Mouse (Mus musculus) hindbrain, embryonic 16.5 days (tissue): ENCODE measurements around the gene Adprm. TPM values are rescaled to one million over a fixed set of nuclear protein-coding genes. Genes with fewer than 3 reads are reported as not detected.
A peak's percentile ranks its signal among the peaks of the same experiment; 100 is the strongest.
"Not testable (repeated sequence)": the region's sequence is repeated elsewhere in the genome, so short reads cannot be mapped to it uniquely, and the experiment has no call there.

Experiments used
- ATAC-seq: fragments of 200-750 bp; cut with Nextera tagmentation; 2 replicates; pipeline ENCODE4 v1.8.0; 2017; ENCODE audit warnings: moderate TSS enrichment, moderate library complexity
- H3K27ac ChIP-seq: fragments of 300-500 bp; sonication (generic); 2 replicates; pipeline ENCODE4 v1.5.1; 2014; ENCODE audit warnings: low read depth, mild to moderate bottlenecking, control low read depth, low read length, moderate library complexity
- H3K27me3 ChIP-seq: fragments of 300-500 bp; sonication (generic); replicated peaks from 2 replicates; pipeline ENCODE4 v1.6.1; 2014; ENCODE audit warnings: low read length; ENCODE audit not compliant: control insufficient read depth, insufficient read depth
- H3K36me3 ChIP-seq: fragments of 300-500 bp; sonication (generic); 2 replicates; pipeline ENCODE4 v1.6.1; 2014; ENCODE audit warnings: mild to moderate bottlenecking, low read length, moderate library complexity, mixed read lengths; ENCODE audit not compliant: control insufficient read depth, insufficient read depth
- H3K4me1 ChIP-seq: fragments of 300-500 bp; sonication (generic); 2 replicates; pipeline ENCODE4 v1.6.1; 2014; ENCODE audit warnings: low read depth, low read length; ENCODE audit not compliant: control insufficient read depth, insufficient read depth
- H3K4me2 ChIP-seq: fragments of 300-500 bp; sonication (generic); 2 replicates; pipeline ENCODE4 v1.6.1; 2014; ENCODE audit warnings: mild to moderate bottlenecking, low read length, control low read depth, moderate library complexity
- H3K4me3 ChIP-seq: fragments of 300-500 bp; sonication (generic); 2 replicates; pipeline ENCODE4 v1.5.1; 2014; ENCODE audit warnings: mild to moderate bottlenecking, low read length, control low read depth, moderate library complexity
- H3K9ac ChIP-seq: fragments of 300-500 bp; sonication (generic); 2 replicates; pipeline ENCODE4 v1.6.1; 2014; ENCODE audit warnings: low read depth, mild to moderate bottlenecking, control low read depth, low read length, moderate library complexity
- H3K9me3 ChIP-seq: fragments of 300-500 bp; sonication (generic); 2 replicates; pipeline ENCODE4 v1.6.1; 2014; ENCODE audit warnings: mild to moderate bottlenecking, low read length, moderate library complexity; ENCODE audit not compliant: control insufficient read depth
- WGBS: fragments of 180-500 bp; shearing (Covaris S2); extraction: QIAGEN DNeasy Blood & Tissue Kit; methylation state at CpG from one replicate; pipeline ENCODE4 v1.1.7; 2014; 5-methylcytosine and 5-hydroxymethylcytosine counted together
- polyA plus RNA-seq: library from polyadenylated mRNA; unstranded; fragments of >200 nt; fragmentation: Nextera tagmentation; extraction: Ambion mirVana; gene quantifications from 2 replicates; pipeline ENCODE4 v1.2.1, GENCODE M21; 2015

Adprm gene
- polyA plus RNA-seq, 1 experiment from 2014 or later: 30.3 TPM

GRCm38 (mm10) chr11:67023191-67023590 is 29.2 kb downstream of the Adprm start:
- 65% methylated on average over 1 of the region's 1 CpGs for WGBS
- ATAC-seq, H3K4me3 ChIP-seq, H3K9me3 ChIP-seq, H3K4me2 ChIP-seq, H3K27me3 ChIP-seq, H3K36me3 ChIP-seq, H3K27ac ChIP-seq, H3K9ac ChIP-seq, H3K4me1 ChIP-seq: not testable (repeated sequence)

- ATAC-seq: no peak
Observed at GRCm38 (mm10) chr11:67022354-67023115, 29.9 kb downstream of the Adprm start.

DNA sequence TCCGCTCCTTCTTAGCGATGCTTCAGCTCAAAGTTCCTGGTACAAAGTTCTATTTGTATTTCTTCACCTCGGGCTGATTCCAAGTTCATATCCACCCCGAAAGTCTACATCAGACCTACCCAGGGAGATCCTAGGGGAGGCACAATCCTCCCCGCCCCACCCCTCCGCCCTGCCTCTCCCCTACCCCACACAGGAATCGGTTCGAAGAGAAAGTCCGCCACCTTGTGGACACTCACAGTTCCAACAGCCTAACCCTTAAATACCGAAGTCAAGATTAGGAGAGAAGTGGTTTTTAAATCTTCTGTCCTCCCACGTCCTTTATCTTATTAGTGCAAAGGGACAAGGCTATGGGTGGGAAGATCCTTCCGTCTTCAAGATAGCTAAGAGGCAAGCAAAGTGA is 31.4 kb downstream of the Adprm start:
- Histone ChIP-seq H3K4me3 (peak overlapping the region; percentile 12; the same call in 1 of the 2 replicates), H3K27ac (no peak overlapping the region), H3K9ac (no peak overlapping the region), H3K27me3 (no peaks in the 10 kb centered on the region), H3K9me3 (no peaks in the 10 kb centered on the region), H3K4me1 (peaks cover 8% of the 10 kb centered on the region), H3K36me3 (no peaks in the 10 kb centered on the region), H3K4me2 (peak overlapping the region; percentile 50)
- WGBS: 6% methylated on average over 12 of the region's 12 CpGs
- no peak; the same call in 1 of the 2 replicates for ATAC-seq

More at GRCm38 (mm10) chr11:67022354-67023115, 29.9 kb downstream of the Adprm start:
- peaks cover 8% of the 10 kb centered on the region for H3K4me1 ChIP-seq
- no peak overlapping the region for H3K4me3 ChIP-seq
- H3K4me2 ChIP-seq: no peak overlapping the region
- 89% methylated on average over 13 of the region's 13 CpGs for WGBS
- no peak overlapping the region for H3K9ac ChIP-seq
- no peak overlapping the region for H3K27ac ChIP-seq
- H3K9me3 ChIP-seq: no peaks in the 10 kb centered on the region
- H3K27me3 ChIP-seq: no peaks in the 10 kb centered on the region
- no peaks in the 10 kb centered on the region for H3K36me3 ChIP-seq

DNA sequence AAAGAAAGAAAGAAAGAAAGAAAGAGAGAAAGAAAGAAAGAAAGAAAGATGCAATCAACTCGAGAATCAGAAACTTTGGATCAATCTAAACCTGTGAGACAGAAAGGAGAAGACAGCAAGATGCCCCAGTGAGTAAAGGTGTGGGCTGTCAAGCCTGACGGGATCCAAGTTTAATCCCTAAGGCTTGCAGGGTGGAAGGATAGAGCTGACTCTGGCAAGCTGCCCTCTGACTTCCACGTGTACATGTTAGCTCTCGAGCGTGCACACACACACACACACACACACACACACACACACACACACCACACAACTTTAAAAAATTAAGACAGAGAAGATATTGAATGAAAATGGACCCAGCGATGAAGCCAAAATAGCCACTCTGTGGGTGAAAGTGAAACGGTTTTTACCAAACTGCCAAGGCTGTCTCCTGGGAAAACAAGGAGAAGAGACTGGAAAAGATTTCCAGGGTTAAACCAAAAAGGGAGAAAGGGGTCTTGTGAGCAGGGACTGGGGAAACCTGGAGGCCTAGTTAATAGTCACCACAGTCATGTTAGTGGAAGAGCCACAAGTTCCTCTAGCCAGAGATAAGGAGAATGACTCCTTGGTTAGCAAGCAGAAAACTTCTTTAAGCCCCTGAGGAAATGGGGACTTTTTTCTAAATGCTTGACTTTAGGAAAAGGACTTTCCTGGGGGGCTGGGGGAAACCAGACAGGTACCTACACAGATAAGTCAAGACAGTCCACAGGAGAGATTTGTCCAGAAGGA is 32.5 kb downstream of the Adprm start:
- Histone ChIP-seq H3K27me3 (no peaks in the 10 kb centered on the region), H3K9me3 (no peaks in the 10 kb centered on the region), H3K27ac (no peak overlapping the region), H3K4me1 (peaks cover 8% of the 10 kb centered on the region), H3K9ac (no peak overlapping the region), H3K36me3 (no peaks in the 10 kb centered on the region), H3K4me3 (no peak overlapping the region), H3K4me2 (no peak overlapping the region)
- WGBS: 66% methylated on average over 7 of the region's 7 CpGs
- no peak for ATAC-seq

DNA sequence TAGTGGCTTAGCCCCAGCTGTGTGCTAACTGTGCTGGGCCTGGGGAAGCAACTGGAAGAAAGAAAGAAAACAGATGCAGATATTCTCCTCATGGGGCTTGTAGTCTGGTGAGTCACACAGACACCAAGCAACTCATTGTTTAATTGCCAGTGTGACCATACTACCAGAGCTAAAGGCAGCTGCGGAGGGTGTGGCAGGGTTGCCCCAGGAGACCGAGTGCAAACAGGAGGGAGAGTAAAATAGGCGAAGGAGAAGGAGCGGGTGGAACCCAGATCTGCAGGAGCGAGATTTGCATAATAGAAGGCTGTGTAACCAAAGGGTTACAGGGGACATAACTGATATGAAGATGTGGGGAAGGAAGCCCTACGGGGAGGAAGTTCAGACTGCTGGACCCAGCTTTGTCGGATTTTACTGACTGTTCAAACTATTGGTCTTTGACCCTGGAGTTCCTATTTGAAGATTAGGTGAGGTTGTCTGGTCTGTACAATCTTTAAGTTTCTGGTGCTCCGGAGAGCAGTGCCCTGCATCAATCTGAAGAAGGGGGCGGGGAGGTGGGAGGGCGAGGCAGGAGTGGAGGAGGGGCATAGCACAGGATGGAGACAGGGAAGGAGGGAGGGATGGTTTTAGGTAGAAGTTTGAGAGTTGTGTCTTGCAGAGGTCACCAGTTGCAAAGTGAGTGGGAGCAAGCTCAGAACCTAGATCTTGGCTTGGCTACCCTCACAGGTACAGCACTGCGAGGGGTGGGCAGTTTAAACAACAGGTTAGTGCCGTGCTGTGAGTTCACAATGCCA is 34.4 kb downstream of the Adprm start:
- 0 out of 2 replicates have a peak, but pooled peaks cover 3% of the 10 kb centered on the region for H3K4me1 ChIP-seq
- no peak overlapping the region for H3K9ac ChIP-seq
- H3K4me2 ChIP-seq: no peak overlapping the region
- no peak for ATAC-seq
- H3K36me3 ChIP-seq: no peaks in the 10 kb centered on the region
- H3K4me3 ChIP-seq: no peak overlapping the region
- 8% methylated on average over 12 of the region's 12 CpGs for WGBS
- no peaks in the 10 kb centered on the region for H3K27me3 ChIP-seq
- no peak overlapping the region for H3K27ac ChIP-seq
- H3K9me3 ChIP-seq: no peaks in the 10 kb centered on the region

DNA sequence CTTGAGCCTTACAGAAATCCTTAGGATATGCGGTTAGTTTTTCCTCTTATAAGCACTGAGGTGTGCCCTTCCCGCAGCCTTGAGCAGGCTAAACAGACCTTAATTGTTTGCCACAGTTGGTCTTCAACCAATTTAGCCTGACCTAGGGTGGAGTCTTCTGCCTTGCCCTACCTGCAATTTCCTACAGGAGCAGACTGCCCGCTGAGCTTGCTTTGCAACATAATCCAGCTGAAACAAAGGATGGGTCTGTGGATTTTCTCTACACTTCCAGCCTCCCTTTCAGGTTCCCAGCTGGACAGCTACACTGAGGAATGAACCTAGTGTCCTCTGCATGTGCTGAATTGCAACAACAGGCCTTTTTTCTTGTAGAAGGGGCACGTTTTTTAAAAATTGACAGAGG is 40.8 kb downstream of the Adprm start:
- peaks cover 10% of the 10 kb centered on the region for H3K4me1 ChIP-seq
- no peaks in the 10 kb centered on the region for H3K36me3 ChIP-seq
- H3K9me3 ChIP-seq: no peaks in the 10 kb centered on the region
- H3K4me3 ChIP-seq: no peak overlapping the region
- H3K27me3 ChIP-seq: no peaks in the 10 kb centered on the region
- no peak overlapping the region for H3K27ac ChIP-seq
- H3K4me2 ChIP-seq: no peak overlapping the region
- H3K9ac ChIP-seq: no peak overlapping the region
- no peak for ATAC-seq
- 34% methylated on average over 4 of the region's 4 CpGs for WGBS

- Histone ChIP-seq H3K4me1 (peaks cover 10% of the 10 kb centered on the region), H3K9ac (no peak overlapping the region), H3K4me2 (no peak overlapping the region), H3K4me3 (no peak overlapping the region), H3K9me3 (no peaks in the 10 kb centered on the region), H3K27ac (peak overlapping the region; percentile 1; the same call in 1 of the 2 replicates), H3K27me3 (no peaks in the 10 kb centered on the region), H3K36me3 (no peaks in the 10 kb centered on the region)
- WGBS: 9% methylated on average over 8 of the region's 8 CpGs
- ATAC-seq: peak; percentile 78
Observed at GRCm38 (mm10) chr11:67010430-67010829, 42.0 kb downstream of the Adprm start.

DNA sequence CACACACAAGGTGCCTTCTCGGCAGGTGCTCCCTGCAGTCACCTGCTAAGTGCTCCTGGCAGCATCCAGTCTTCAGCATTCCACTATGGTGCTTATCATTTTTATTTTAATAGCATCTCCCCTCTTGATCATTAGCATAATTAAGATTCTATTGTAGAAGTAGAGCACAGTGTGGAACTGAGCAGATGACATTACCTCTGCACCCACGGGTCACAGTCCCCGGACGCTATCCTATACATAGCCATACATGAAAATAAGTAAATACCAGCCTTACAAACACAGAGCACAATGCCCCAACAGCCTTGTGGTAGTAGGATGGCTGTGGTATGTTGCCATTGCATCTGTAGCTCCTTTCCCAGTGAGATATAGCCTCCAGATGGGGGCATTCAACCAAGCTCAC is 43.9 kb downstream of the Adprm start:
- ATAC-seq: no peak; the same call in 1 of the 2 replicates
- H3K9ac ChIP-seq: 0 out of 2 replicates have a peak overlapping the region, but pooled peaks have one; percentile 8
- peak overlapping the region; percentile 3; the same call in 1 of the 2 replicates for H3K27ac ChIP-seq
- H3K27me3 ChIP-seq: no peaks in the 10 kb centered on the region
- peaks cover 10% of the 10 kb centered on the region for H3K4me1 ChIP-seq
- H3K36me3 ChIP-seq: no peaks in the 10 kb centered on the region
- 71% methylated on average over 4 of the region's 4 CpGs for WGBS
- no peak overlapping the region for H3K4me2 ChIP-seq
- no peak overlapping the region for H3K4me3 ChIP-seq
- H3K9me3 ChIP-seq: no peaks in the 10 kb centered on the region
